Mouse (Mus musculus) A20 (cell line): ENCODE results near the gene Bhlhe41.

ENCODE experiments used
- DNase-seq: peaks from one replicate; pipeline ENCODE4 v3.0.0-alpha.2; 2011; ENCODE audit warnings: low read depth, low spot score

Gene Bhlhe41

GRCm38 (mm10) chr6:145870991-145871390 lies 5.6 kb upstream of the Bhlhe41 start:
- no peak for DNase-seq

GRCm38 (mm10) chr6:145867111-145867510 lies 1.8 kb upstream of the Bhlhe41 start:
- no peak for DNase-seq

- DNase-seq = no peak
These were observed 811 bp upstream of the Bhlhe41 start for GRCm38 (mm10) chr6:145865886-145866851.

- no peak for DNase-seq
These were observed 1.2 kb downstream of the Bhlhe41 start for GRCm38 (mm10) chr6:145864171-145864570.

- no peak for DNase-seq
These were observed 2.0 kb downstream of the Bhlhe41 start for GRCm38 (mm10) chr6:145863065-145863971.

- DNase-seq = no peak
These were observed 2.7 kb downstream of the Bhlhe41 start for GRCm38 (mm10) chr6:145862739-145863064.

- DNase-seq = no peak
These were observed 3.0 kb downstream of the Bhlhe41 start for GRCm38 (mm10) chr6:145862321-145862720.

- DNase-seq = no peak
These were observed 3.7 kb downstream of the Bhlhe41 start for GRCm38 (mm10) chr6:145861462-145862227.

GRCm38 (mm10) chr6:145860350-145860749 lies 5.0 kb downstream of the Bhlhe41 start:
- DNase-seq = peak; percentile 75

- DNase-seq = peak; percentile 59
These were observed 6.9 kb downstream of the Bhlhe41 start for GRCm38 (mm10) chr6:145858414-145858813.

- DNase-seq = no peak
These were observed 7.9 kb downstream of the Bhlhe41 start for GRCm38 (mm10) chr6:145857428-145857827.

- DNase-seq = peak; percentile 82
These were observed 9.4 kb downstream of the Bhlhe41 start for GRCm38 (mm10) chr6:145855720-145856551.

GRCm38 (mm10) chr6:145854756-145855155 lies 10.6 kb downstream of the Bhlhe41 start:
- DNase-seq = no peak

GRCm38 (mm10) chr6:145853356-145854079 lies 11.8 kb downstream of the Bhlhe41 start:
- DNase-seq = peak; percentile 27

- DNase-seq = no peak
These were observed 12.7 kb downstream of the Bhlhe41 start for GRCm38 (mm10) chr6:145852708-145853107.

- DNase-seq = no peak
These were observed 13.4 kb downstream of the Bhlhe41 start for GRCm38 (mm10) chr6:145851956-145852355.

- no peak for DNase-seq
These were observed 14.6 kb downstream of the Bhlhe41 start for GRCm38 (mm10) chr6:145850789-145851188.

- DNase-seq = no peak
These were observed 17.7 kb downstream of the Bhlhe41 start for GRCm38 (mm10) chr6:145847661-145848060.

GRCm38 (mm10) chr6:145846948-145847347 lies 18.4 kb downstream of the Bhlhe41 start:
- peak; percentile 89 for DNase-seq

GRCm38 (mm10) chr6:145846076-145846475 lies 19.3 kb downstream of the Bhlhe41 start:
- no peak for DNase-seq
